Mouse (Mus musculus) testis, adult 2 months (tissue): ENCODE measurements around the gene Phip. TPM values are rescaled to one million over a fixed set of nuclear protein-coding genes. Genes with fewer than 3 reads are reported as not detected.

Experiments used
- H3K27ac ChIP-seq: fragments of 200-500 bp; 2 replicates; pipeline ENCODE4 v1.5.1; 2012; ENCODE audit warnings: low read depth, low read length; ENCODE audit not compliant: control insufficient read depth, insufficient read depth
- H3K27me3 ChIP-seq: fragments of 200-500 bp; 2 replicates; pipeline ENCODE4 v1.6.1; 2012; ENCODE audit warnings: mild to moderate bottlenecking, low read length, moderate library complexity; ENCODE audit not compliant: control insufficient read depth, insufficient read depth
- H3K36me3 ChIP-seq: fragments of 200-500 bp; 2 replicates; pipeline ENCODE4 v1.6.1; 2012; ENCODE audit warnings: mild to moderate bottlenecking, low read length; ENCODE audit not compliant: control insufficient read depth, insufficient read depth
- H3K4me1 ChIP-seq: fragments of 200-500 bp; 2 replicates; pipeline ENCODE4 v1.6.1; 2012; ENCODE audit warnings: low read length; ENCODE audit not compliant: control insufficient read depth, insufficient read depth
- H3K4me3 ChIP-seq: fragments of 200-500 bp; 2 replicates; pipeline ENCODE4 v1.5.1; 2012; ENCODE audit warnings: low read depth, mild to moderate bottlenecking, low read length, moderate library complexity, mixed read lengths; ENCODE audit not compliant: control insufficient read depth
- CTCF ChIP-seq: fragments of 200-500 bp; IDR thresholded peaks from 2 replicates; pipeline ENCODE4 v1.5.1; 2012; ENCODE audit warnings: low read depth, mild to moderate bottlenecking, inconsistent platforms, low read length, moderate library complexity; ENCODE audit not compliant: control insufficient read depth, insufficient read depth, insufficient replicate concordance
- POLR2A ChIP-seq: fragments of 200-500 bp; IDR thresholded peaks from 2 replicates; pipeline ENCODE4 v1.6.1; 2012; ENCODE audit warnings: low read depth, mild to moderate bottlenecking, inconsistent platforms, low read length, moderate library complexity; ENCODE audit not compliant: control insufficient read depth
- polyA plus RNA-seq: library from polyadenylated mRNA; depleted of rRNA; stranded (reverse); fragments of >200 nt; gene quantifications from 2 replicates; pipeline ENCODE4 v1.2.3, GENCODE M21; 2012

Gene Phip
- polyA plus RNA-seq, 1 experiment = 2.2 TPM

DNA sequence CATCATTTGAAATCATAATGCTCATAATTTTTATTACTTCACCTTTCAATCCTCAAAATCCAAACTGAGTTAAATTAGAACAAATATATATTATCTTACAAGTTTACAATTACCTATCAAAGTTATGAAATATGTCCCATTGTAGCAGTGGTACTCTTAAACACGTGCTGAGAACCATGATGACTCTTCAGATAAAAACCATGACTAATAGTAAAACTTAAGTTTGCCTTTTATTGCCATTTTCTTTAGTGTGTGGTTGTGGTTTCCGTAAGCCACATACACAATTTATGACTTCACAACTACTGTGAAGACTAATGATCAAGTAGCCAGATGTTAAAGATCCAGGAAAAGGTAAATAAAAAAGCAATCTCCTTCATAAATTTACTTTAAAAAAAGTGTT lies 14.0 kb downstream of the Phip start:
- no peak overlapping the region for H3K27ac ChIP-seq
- H3K4me1 ChIP-seq = no peaks in the 10 kb centered on the region
- H3K36me3 ChIP-seq = peaks cover 1% of the 10 kb centered on the region; the same call in 1 of the 2 replicates
- TF ChIP-seq CTCF = no peak
- no peak for TF ChIP-seq POLR2A
- H3K27me3 ChIP-seq = no peaks in the 10 kb centered on the region
- H3K4me3 ChIP-seq = no peak overlapping the region

DNA sequence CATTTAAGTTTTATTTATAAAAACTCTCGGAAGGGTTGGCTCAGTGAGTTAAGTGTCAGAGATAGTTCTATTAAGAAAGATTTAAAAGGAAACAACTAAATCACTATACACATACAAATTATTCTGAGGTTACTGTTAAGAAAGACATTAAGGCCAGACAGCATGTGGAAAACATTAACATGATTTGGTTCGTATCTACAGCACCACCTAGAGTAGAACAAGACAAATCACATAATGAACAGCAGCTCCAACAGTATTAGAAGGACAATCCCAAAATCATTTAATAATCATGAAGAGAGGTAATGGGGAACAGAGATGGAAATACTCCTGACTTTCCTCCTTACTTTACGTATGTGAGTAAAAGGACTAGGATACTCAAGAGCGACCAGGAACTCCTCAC lies 20.0 kb downstream of the Phip start:
- Histone ChIP-seq H3K4me3 (no peak overlapping the region), H3K27ac (no peak overlapping the region), H3K4me1 (no peaks in the 10 kb centered on the region), H3K27me3 (no peaks in the 10 kb centered on the region), H3K36me3 (0 out of 2 replicates have a peak, but pooled peaks cover 1% of the 10 kb centered on the region)
- no peak for TF ChIP-seq POLR2A
- no peak for TF ChIP-seq CTCF

DNA sequence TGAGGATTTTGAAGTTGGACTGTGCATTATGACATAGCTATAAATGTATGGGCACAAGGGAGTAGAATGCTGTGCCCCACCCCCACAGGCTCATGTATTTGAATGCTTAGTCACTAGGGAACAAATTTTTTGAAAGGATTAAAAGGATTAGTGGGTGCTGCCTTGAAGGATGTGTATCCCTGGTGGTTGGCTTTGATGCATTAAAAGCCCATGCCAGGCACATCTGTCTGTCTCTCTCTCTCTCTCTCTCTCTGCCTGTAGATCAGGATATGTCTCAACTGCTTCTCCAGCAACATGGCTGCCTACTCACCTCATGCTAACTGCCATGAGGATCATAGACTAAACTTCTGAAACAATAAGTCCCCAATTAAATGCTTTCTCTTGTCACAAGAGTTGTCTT lies 23.0 kb downstream of the Phip start:
- Histone ChIP-seq H3K4me1 (no peaks in the 10 kb centered on the region), H3K36me3 (0 out of 2 replicates have a peak, but pooled peaks cover 1% of the 10 kb centered on the region), H3K4me3 (no peak overlapping the region), H3K27me3 (no peaks in the 10 kb centered on the region), H3K27ac (no peak overlapping the region)
- TF ChIP-seq CTCF (no peak), POLR2A (no peak)

DNA sequence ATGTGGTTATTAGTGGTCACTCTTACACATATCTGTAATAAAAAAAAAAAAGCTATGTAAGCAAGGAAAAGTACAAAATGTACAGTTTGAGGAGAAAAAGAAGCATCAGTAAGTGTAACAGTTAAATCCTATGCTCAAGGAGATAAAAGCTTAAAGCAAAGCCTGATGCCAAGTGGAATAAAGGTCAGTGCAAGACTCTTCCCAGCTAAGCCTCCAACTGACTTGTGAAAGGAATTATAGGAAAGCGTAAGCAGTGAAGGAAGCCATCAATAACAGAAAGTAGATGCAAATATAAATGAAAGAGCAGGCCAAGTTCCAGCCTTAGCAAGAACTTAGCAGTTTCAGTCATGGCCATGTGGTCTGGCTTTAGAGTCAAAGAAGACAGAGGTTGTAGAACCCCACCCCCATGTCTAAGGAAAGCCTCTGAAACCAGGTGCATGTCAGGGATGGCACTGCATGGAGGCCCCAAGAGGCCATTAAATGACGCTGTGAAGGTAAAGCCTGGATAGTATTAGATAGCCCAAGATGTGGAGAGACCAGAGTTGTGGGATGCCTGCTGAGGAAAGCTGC lies 23.8 kb downstream of the Phip start:
- Histone ChIP-seq H3K27ac (no peak overlapping the region), H3K4me3 (no peak overlapping the region), H3K4me1 (no peaks in the 10 kb centered on the region), H3K27me3 (no peaks in the 10 kb centered on the region), H3K36me3 (no peaks in the 10 kb centered on the region)
- TF ChIP-seq POLR2A = no peak
- no peak for TF ChIP-seq CTCF

DNA sequence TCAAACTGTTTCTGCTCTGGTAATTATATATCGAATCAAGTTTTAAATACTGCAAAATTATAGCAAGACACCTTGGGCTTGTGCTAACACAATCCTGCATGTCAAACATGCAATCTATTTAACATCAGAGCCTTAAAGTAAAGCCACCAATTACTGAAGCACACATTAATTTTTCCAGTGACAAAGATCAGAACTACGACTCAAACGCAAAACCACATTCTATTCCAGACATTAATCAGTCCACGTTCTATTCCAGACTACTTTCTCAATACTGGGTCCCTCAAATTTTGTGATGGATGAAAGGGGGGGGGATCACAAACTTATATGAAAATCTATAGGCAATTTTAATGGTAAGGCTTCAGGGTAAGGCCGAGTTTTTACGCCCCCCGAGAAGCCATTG lies 68.1 kb downstream of the Phip start:
- H3K27ac ChIP-seq = no peak overlapping the region
- H3K36me3 ChIP-seq = peaks cover 2% of the 10 kb centered on the region
- no peaks in the 10 kb centered on the region for H3K4me1 ChIP-seq

DNA sequence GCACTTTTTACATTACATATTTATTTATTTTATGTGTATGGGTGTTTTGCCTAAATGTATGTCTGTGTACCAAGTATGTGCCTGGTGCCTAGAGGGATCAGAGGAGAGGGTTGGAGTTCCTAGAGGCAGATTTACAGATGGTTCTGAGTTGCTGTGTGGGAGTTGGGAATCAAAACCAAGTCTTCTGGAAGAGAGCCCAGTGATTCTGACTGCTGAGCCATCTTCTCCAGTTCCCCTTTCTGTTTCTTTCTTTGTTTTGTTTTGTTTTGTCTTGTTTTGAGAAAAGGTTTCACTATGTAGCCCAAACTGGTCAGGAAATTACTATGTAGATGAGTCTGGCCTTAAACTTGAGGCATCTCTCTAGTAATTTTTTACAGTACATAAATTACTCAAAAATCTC lies 86.7 kb downstream of the Phip start:
- H3K27ac ChIP-seq = no peak overlapping the region
- no peak overlapping the region for H3K4me3 ChIP-seq
- H3K36me3 ChIP-seq = no peaks in the 10 kb centered on the region; the same call in 1 of the 2 replicates
- no peak for TF ChIP-seq POLR2A
- no peak for TF ChIP-seq CTCF
- no peaks in the 10 kb centered on the region for H3K27me3 ChIP-seq
- no peaks in the 10 kb centered on the region for H3K4me1 ChIP-seq

More for the DNA sequence above, 68.1 kb downstream of the Phip start:
- Histone ChIP-seq H3K27me3 (no peaks in the 10 kb centered on the region), H3K4me3 (no peak overlapping the region)
- no peak for TF ChIP-seq CTCF

DNA sequence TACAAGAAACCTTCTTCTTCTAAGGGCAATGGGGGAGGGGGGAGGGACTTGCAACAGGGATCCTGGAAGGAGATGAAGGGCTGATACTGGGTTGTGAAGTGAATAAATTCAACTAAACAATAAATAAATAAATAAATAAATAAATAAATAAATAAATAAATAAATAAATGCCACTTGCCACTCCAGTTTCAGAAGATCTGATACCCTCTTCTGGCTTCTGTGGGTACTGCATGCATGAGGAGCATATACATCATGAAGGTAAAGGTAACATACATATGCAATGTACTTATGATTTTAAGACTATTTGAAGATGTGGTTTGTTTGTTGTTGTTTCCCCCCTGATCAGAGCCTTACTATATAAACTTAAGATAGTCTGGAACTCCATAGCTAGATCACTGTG lies 91.1 kb downstream of the Phip start:
- Histone ChIP-seq H3K36me3 (no peaks in the 10 kb centered on the region), H3K4me3 (no peak overlapping the region), H3K27ac (no peak overlapping the region), H3K4me1 (no peaks in the 10 kb centered on the region), H3K27me3 (no peaks in the 10 kb centered on the region)
- TF ChIP-seq CTCF = no peak
- TF ChIP-seq POLR2A = no peak

DNA sequence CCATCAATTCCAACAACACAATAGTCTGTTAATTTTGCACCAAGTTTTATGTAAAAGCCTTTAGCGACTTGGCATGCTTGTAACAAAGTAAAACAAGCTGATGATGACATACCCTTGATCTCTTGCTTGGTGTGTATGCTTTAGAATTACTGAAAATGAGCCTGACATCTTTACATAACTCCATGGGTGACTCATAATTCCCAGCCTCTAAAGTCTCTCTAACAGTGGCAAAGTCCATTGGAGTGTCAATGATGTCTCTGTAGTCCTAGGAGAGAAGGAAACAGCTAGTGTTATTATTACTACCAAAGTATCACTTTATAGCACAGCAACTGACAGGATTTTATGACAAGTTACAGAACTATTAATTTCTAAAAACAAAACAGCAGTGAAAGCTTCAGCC lies 98.2 kb downstream of the Phip start:
- no peak for TF ChIP-seq CTCF
- no peak for TF ChIP-seq POLR2A
- H3K36me3 ChIP-seq = peaks cover 1% of the 10 kb centered on the region
- no peaks in the 10 kb centered on the region for H3K27me3 ChIP-seq
- no peak overlapping the region for H3K27ac ChIP-seq
- no peaks in the 10 kb centered on the region for H3K4me1 ChIP-seq
- no peak overlapping the region for H3K4me3 ChIP-seq
